Mouse (Mus musculus) erythroblast, embryonic 14.5 days (primary cell): ENCODE results near the gene Mfsd12.

Experiments
- GATA1 ChIP-seq: IDR thresholded peaks from 2 replicates; pipeline ENCODE4 v1.6.1; 2012; ENCODE audit warnings: low read length, inconsistent platforms, mixed read lengths
- TAL1 ChIP-seq: IDR thresholded peaks from 3 replicates; pipeline ENCODE4 v1.6.1; 2012; ENCODE audit warnings: low read length, inconsistent platforms, mixed read lengths

DNA sequence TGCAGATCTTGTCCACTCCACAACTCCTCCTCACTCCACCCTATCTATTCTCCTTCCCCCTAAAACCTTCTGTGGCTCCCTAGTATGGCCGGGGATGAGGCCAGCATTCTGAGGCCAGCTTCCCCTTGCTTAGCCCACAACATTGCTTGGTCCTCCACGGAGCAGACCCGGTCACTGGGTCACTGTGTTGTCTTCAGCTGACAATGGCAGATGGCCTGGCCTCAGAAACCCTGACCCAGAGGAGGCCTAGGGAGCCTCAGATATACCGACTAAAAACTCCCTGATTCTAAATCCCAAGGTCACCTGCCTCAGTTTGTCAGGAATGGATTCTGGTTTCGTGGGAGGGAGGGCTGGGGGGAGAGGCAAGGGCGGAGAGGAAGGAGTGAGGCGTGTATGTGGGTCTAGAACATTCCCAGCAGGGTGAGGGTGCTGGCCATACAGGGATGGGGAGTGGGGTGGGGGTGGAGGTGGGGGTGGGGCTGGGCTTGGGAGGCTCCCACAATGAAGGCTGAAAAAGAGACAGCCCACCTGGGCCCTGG is 45.0 kb downstream of the Mfsd12 start:
- TF ChIP-seq TAL1 (no peak), GATA1 (no peak)
